Mouse (Mus musculus): ENCODE data around the gene Batf. TPM values are rescaled to one million over a fixed set of nuclear protein-coding genes. Genes with fewer than 3 reads are reported as not detected.

The Batf gene
- polyA plus RNA-seq, 1 experiment from 2014 or later, result 3.8 TPM

DNA sequence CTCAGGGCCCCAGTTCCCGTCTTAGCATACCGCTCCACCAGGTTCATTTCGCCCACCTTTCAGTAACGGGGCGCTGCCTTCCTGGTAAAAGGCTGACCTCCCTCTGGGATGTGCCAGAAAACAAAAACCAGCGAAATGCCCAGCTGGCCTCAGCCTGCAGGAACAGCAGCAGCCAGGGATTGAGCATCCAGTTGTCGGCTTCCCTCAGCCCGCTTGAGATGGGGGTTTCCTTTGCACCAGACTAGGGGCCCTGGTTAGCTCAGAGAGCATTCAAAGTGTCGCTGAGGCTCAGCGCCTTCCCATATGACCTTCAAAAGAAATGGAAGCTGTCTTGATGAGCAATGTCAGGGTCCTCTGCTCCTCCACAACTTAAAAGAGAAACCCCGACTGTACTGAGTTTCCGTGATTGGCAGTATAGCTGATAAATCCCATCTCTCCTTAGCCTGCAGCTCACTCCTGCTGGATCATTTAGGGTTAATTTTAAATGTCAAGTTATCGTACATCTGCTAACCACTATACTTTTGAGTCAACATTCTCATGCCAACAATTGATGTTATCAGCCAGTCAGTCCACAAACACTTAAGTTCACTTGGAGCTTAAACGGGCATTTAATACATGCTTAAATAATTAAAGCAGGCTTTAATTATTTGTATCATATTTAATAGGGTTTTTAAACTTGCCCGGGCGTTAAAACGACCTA, 19.5 kb downstream of the Batf start:
- Histone ChIP-seq H3K4me3 (peak overlapping the region; percentile 41), H3K9me3 (no peaks in the 10 kb centered on the region), H3K27ac (peak overlapping the region; percentile 91), H3K36me3 (no peaks in the 10 kb centered on the region), H3K4me1 (peaks cover 29% of the 10 kb centered on the region), H3K4me2 (peak overlapping the region; percentile 81), H3K27me3 (no peaks in the 10 kb centered on the region), H3K9ac (peak overlapping the region; percentile 51)
- ATAC-seq (ENCODE audit: borderline replicate concordance, extremely low read depth, low FRiP score, low TSS enrichment), result peak; percentile 12; the same call in 1 of the 2 replicates
- 13% methylated on average over 17 of the region's 17 CpGs for WGBS

DNA sequence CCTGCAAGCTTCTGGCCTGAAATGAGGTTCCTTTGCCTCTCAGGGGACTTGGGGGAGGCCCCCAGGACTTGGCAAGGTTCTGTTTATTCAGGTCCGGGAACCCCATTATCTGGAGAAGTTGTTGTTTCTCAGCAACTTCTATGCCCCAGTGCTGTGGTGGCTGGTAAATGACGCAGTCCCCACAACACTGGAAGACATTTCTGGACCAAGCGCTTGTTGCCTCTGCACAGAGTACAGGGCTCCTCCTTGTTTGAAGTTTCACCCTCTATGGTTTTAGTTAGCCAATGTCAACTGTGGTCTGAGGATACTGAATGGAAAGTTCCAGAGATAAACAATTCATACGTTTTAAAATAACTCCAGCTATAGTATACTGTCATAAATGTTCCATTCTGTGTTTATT, 20.4 kb downstream of the Batf start:
- 53% methylated on average over 4 of the region's 4 CpGs for WGBS
- Histone ChIP-seq H3K27me3 (no peaks in the 10 kb centered on the region), H3K36me3 (no peaks in the 10 kb centered on the region), H3K9ac (no peak overlapping the region), H3K4me1 (peaks cover 27% of the 10 kb centered on the region), H3K4me3 (no peak overlapping the region), H3K27ac (no peak overlapping the region), H3K4me2 (no peak overlapping the region), H3K9me3 (no peaks in the 10 kb centered on the region)
- no peak for ATAC-seq (ENCODE audit: borderline replicate concordance, extremely low read depth, low FRiP score, low TSS enrichment)

DNA sequence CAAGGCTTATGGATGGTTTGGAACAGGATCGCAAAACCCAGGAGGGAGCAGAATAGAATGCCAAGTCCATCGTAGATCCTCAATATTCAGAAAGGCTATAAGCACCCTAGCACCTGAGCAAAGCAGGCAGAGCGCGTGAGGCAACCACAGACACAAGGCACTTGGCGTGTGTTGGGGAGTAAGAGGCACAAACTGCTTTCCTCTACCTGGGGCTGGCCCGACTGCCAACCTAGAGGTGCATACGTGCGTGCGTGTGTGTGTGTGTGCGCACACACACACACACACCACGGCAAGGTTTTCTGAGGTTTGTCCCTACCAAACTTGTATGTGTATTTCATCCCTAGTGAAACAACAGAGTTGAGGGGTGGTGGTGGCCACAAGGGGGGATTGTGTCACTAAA, 20.9 kb downstream of the Batf start:
- peaks cover 27% of the 10 kb centered on the region for H3K4me1 ChIP-seq
- H3K27ac ChIP-seq, result no peak overlapping the region
- WGBS, result 89% methylated on average over 11 of the region's 11 CpGs
- no peak overlapping the region for H3K4me2 ChIP-seq
- no peak overlapping the region for H3K4me3 ChIP-seq
- no peak for ATAC-seq (ENCODE audit: borderline replicate concordance, extremely low read depth, low FRiP score, low TSS enrichment)
- H3K9ac ChIP-seq, result no peak overlapping the region
- no peaks in the 10 kb centered on the region for H3K36me3 ChIP-seq
- H3K27me3 ChIP-seq, result no peaks in the 10 kb centered on the region
- H3K9me3 ChIP-seq, result no peaks in the 10 kb centered on the region

DNA sequence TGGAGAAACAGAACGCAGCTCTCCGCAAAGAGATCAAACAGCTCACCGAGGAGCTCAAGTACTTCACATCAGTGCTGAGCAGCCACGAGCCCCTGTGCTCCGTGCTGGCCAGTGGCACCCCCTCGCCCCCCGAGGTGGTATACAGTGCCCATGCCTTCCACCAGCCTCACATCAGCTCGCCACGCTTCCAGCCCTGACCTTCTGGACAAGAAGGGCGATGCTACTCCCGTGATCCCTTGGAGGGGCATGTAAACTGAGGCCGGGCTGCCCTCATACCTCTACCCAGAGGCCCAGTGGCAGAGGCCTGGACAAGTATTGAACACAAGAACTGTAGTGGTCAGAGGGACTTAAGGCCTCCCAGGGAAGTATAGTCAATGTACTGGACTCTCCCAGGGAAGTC, 22.1 kb downstream of the Batf start:
- WGBS, result 70% methylated on average over 12 of the region's 12 CpGs
- Histone ChIP-seq H3K9ac (no peak overlapping the region), H3K4me3 (no peak overlapping the region), H3K4me2 (no peak overlapping the region), H3K9me3 (no peaks in the 10 kb centered on the region), H3K27me3 (no peaks in the 10 kb centered on the region), H3K36me3 (no peaks in the 10 kb centered on the region), H3K27ac (no peak overlapping the region), H3K4me1 (peaks cover 24% of the 10 kb centered on the region)
- no peak for ATAC-seq (ENCODE audit: borderline replicate concordance, extremely low read depth, low FRiP score, low TSS enrichment)

DNA sequence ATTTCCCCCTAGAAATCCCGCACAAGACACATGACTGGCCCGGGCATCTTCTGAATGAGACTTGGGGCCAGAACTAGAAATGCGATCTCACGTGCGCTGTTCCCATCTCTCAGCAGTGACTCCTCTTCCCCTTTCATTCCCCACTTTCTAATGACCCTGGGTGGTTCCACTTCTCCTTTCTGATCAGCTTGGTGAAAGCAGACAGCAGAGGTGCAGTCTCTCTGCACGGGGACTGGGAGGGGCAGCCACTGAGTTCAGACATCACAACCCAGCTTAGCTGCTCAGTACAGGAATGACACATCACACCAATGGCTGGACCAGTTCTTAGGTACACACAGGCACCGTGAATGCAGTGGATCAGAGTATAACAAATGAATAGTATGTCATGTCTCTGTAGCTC, 24.2 kb downstream of the Batf start:
- ATAC-seq (ENCODE audit: borderline replicate concordance, extremely low read depth, low FRiP score, low TSS enrichment), result no peak
- H3K27me3 ChIP-seq, result no peaks in the 10 kb centered on the region
- peaks cover 13% of the 10 kb centered on the region for H3K4me1 ChIP-seq
- 65% methylated on average over 7 of the region's 7 CpGs for WGBS
- no peak overlapping the region for H3K4me3 ChIP-seq
- no peak overlapping the region for H3K9ac ChIP-seq
- H3K4me2 ChIP-seq, result no peak overlapping the region
- no peaks in the 10 kb centered on the region for H3K36me3 ChIP-seq
- no peak overlapping the region for H3K27ac ChIP-seq
- H3K9me3 ChIP-seq, result no peaks in the 10 kb centered on the region

DNA sequence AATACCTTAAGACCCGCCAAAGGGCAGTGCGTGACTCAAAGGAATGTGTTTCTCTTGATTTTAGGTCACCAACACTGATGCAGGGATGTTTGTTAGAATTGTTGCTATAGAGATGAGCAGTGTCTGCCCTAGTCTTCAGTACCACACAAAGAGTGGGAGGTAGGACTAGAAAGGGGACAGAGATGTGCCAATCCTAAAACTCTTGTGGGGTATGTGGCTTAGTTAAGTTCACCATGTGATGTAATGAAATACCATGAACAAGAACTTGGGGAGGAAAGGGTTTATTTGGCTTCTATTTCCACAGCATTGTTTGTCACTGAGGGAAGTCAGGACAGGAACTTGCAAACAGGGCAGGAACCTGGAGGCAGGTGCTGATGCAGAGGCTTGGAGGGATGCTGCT, 26.1 kb downstream of the Batf start:
- H3K4me3 ChIP-seq, result no peak overlapping the region
- H3K27me3 ChIP-seq, result no peaks in the 10 kb centered on the region
- no peak overlapping the region for H3K27ac ChIP-seq
- H3K9ac ChIP-seq, result no peak overlapping the region
- no peaks in the 10 kb centered on the region for H3K36me3 ChIP-seq
- WGBS, result 80% methylated on average over 2 of the region's 2 CpGs
- H3K4me1 ChIP-seq, result no peaks in the 10 kb centered on the region
- H3K4me2 ChIP-seq, result no peak overlapping the region
- ATAC-seq (ENCODE audit: borderline replicate concordance, extremely low read depth, low FRiP score, low TSS enrichment), result no peak
- no peaks in the 10 kb centered on the region for H3K9me3 ChIP-seq

DNA sequence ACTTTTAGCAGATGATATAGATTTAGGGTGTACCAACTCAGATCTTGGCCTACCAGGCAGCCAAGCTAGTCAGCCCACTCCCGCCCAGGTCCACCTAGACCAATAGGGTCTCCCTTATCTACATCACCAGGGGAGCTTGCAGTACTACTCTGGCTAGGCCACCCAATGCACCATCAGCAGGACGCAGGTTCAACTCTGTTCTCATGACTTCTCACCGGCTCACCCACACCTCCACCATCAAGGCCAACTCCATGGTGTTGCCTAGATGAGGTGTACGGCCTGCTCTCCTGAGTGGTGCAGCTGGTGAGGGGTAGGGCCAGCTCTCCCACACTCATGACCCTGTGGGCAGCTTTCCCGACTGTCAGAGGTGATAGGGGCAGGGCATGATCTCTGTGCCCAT, 27.7 kb downstream of the Batf start:
- H3K4me3 ChIP-seq, result no peak overlapping the region
- H3K9ac ChIP-seq, result no peak overlapping the region
- H3K9me3 ChIP-seq, result no peaks in the 10 kb centered on the region
- WGBS, result 91% methylated on average over 5 of the region's 5 CpGs
- H3K4me2 ChIP-seq, result no peak overlapping the region
- ATAC-seq (ENCODE audit: borderline replicate concordance, extremely low read depth, low FRiP score, low TSS enrichment), result no peak
- H3K36me3 ChIP-seq, result no peaks in the 10 kb centered on the region
- no peaks in the 10 kb centered on the region for H3K27me3 ChIP-seq
- no peak overlapping the region for H3K27ac ChIP-seq
- H3K4me1 ChIP-seq, result no peaks in the 10 kb centered on the region

DNA sequence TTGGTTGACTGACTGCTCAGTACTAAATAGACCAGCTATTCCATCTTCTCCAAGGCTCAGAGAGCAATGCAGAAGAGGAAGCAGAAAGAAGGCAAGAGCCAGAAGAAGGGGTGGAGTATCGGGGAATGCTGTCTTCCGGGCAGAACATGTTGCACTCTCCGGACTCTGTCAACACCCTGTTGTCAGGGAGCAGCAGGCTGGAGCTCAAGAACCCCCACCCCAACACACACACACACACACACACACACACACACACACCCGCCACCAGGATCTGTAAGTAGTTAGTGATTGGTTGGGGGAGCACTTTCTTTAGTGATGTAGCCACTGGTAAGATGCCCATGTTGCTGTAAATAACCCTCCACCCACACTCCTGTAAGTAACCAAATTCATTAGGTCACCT, 38.8 kb downstream of the Batf start:
- peaks cover 11% of the 10 kb centered on the region for H3K4me1 ChIP-seq
- no peak overlapping the region for H3K27ac ChIP-seq
- 49% methylated on average over 4 of the region's 4 CpGs for WGBS
- no peaks in the 10 kb centered on the region for H3K36me3 ChIP-seq
- no peak overlapping the region for H3K9ac ChIP-seq
- peaks cover 5% of the 10 kb centered on the region; the same call in 1 of the 2 replicates for H3K27me3 ChIP-seq
- no peak overlapping the region for H3K4me3 ChIP-seq
- no peak for ATAC-seq (ENCODE audit: borderline replicate concordance, extremely low read depth, low FRiP score, low TSS enrichment)
- H3K4me2 ChIP-seq, result no peak overlapping the region
- H3K9me3 ChIP-seq, result no peaks in the 10 kb centered on the region

DNA sequence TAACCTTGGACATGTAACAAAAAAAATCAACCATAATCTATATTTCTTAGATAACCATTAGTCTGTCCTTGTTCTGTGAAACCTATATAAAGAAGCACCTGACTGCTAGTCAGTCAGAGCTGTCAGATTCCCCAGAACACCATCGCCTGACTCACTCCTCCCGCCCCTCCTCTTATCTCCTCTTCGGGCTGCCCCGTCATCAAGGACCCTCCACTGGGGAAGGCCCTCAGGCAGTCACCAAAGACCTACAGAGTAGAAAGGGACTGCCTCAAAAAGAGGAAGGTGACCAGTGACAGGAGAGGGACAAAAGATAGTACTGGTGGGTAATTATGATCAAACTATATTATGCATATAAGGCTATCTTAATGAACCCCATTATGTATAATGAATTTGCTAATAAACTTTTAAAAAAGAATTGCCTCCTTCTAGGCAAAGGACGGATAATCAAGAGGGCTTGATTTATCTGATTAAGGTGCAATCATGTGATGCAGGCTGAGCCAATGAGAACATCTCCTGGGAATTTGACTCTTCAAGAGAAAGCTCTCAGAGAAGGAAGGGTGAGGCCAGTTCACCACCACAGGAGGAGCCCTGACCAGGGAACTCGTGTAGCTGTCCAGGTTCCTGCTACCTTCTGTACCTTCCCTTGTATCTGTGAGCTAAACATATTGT, 40.4 kb downstream of the Batf start:
- 57% methylated on average over 6 of the region's 6 CpGs for WGBS
- no peak overlapping the region for H3K27ac ChIP-seq
- peaks cover 3% of the 10 kb centered on the region; the same call in 1 of the 2 replicates for H3K27me3 ChIP-seq
- no peak for ATAC-seq (ENCODE audit: borderline replicate concordance, extremely low read depth, low FRiP score, low TSS enrichment)
- no peak overlapping the region for H3K9ac ChIP-seq
- H3K36me3 ChIP-seq, result no peaks in the 10 kb centered on the region
- no peak overlapping the region for H3K4me3 ChIP-seq
- no peak overlapping the region for H3K4me2 ChIP-seq
- H3K4me1 ChIP-seq, result peaks cover 11% of the 10 kb centered on the region
- no peaks in the 10 kb centered on the region for H3K9me3 ChIP-seq

DNA sequence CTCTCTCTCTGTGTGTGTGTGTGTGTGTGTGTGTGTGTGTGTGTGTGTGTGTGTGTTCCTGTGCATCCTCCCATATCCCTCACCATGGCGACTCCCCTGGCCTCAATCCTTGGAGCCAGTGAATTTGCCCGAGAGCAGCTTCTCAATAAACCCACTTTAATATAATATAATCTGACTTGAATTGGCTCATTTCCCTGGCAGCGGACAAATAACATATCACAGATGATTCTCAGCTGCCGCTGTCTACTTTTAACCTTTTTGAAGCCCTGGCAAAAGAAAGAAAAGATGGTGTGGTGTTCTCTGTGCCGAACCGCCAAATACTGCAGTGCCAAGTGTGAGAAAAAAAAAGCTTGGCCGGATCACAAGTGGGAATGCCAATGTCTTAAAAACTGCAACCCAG, 41.7 kb downstream of the Batf start:
- WGBS, result 50% methylated on average over 7 of the region's 7 CpGs
- no peak overlapping the region for H3K9ac ChIP-seq
- H3K4me3 ChIP-seq, result no peak overlapping the region
- H3K27me3 ChIP-seq, result no peaks in the 10 kb centered on the region
- H3K27ac ChIP-seq, result no peak overlapping the region
- no peaks in the 10 kb centered on the region for H3K36me3 ChIP-seq
- H3K4me2 ChIP-seq, result no peak overlapping the region
- ATAC-seq (ENCODE audit: borderline replicate concordance, extremely low read depth, low FRiP score, low TSS enrichment), result no peak
- no peaks in the 10 kb centered on the region for H3K9me3 ChIP-seq
- peaks cover 11% of the 10 kb centered on the region for H3K4me1 ChIP-seq

DNA sequence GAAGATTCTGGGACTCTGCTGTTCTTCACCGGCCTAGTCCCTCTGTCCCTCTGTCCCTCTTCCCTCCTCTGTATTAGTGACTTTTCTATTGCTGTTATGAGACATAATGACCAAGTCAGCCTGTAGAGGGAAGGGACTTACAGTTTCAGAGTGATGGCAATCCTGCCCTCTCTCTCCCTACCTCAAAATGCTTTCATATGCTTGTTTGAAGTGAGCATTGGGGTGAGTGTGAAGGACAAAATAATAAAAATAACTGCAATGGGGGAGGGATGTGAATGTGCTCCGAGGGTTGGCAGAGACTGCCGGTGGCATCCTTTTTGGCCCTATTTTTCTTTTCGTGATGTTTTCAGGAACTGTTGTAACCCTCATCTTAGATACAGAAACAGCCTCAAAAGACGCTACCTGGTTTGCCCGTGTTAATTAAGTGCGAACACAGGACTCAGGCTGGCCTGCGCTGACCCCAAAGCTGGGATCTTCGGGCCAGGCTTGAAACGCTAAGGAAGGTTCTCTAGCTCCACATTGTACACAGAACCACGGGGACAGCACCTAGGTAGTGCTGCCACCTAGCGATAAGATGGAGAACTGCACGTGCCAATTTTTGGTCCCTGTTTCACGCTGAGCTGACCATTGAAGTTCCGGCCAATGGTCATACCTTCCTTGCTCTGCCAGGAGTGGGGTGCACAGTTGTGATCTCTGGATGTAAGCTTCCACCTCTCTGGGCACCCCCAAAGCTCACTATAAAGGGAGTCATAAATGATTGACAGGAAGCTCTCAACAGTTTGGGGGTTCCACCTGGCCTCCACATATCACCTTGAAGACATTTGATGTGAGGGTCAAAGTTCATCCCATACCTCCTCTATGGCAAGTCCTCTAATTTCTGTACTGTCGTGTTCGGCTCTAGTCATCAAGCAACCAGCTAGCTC, 42.8 kb downstream of the Batf start:
- Histone ChIP-seq H3K4me3 (no peak overlapping the region), H3K4me2 (no peak overlapping the region), H3K27ac (no peak overlapping the region), H3K9ac (no peak overlapping the region), H3K36me3 (no peaks in the 10 kb centered on the region), H3K9me3 (no peaks in the 10 kb centered on the region), H3K4me1 (peaks cover 11% of the 10 kb centered on the region), H3K27me3 (no peaks in the 10 kb centered on the region)
- ATAC-seq (ENCODE audit: borderline replicate concordance, extremely low read depth, low FRiP score, low TSS enrichment), result 0 out of 2 replicates have a peak, but pooled peaks have one; percentile 14
- WGBS, result 31% methylated on average over 17 of the region's 17 CpGs

DNA sequence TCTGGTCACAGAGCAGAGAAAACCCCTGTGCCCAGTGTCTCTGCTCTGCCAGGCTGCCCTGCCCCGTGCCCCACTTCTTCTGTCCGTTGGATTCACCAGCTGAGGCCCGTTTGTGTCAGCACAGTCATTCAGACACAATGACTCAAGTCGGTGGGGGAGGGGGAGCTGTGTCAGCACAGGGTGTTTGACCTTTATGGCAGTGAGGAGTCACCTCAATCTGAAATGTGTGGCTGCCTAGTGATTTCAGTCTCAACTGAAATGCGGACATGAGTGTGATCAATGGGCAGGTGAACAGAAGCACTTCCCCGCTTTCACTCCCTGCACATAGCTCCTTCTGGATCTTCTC, 43.4 kb downstream of the Batf start:
- WGBS, result 53% methylated on average over 6 of the region's 6 CpGs
- Histone ChIP-seq H3K9me3 (no peaks in the 10 kb centered on the region), H3K27me3 (no peaks in the 10 kb centered on the region), H3K9ac (no peak overlapping the region), H3K4me2 (no peak overlapping the region), H3K4me3 (no peak overlapping the region), H3K36me3 (no peaks in the 10 kb centered on the region), H3K4me1 (peaks cover 11% of the 10 kb centered on the region), H3K27ac (no peak overlapping the region)
- ATAC-seq (ENCODE audit: borderline replicate concordance, extremely low read depth, low FRiP score, low TSS enrichment), result 0 out of 2 replicates have a peak, but pooled peaks have one; percentile 11
